Mouse (Mus musculus) naive thymus-derived CD4-positive, alpha-beta T cell, adult 2 months (primary cell): ENCODE data around the gene Cdcp1.

Experiments
- DNase-seq: peaks from one replicate; pipeline ENCODE4 v3.0.0-alpha.2; 2011; ENCODE audit warnings: low read depth

Cdcp1 gene

GRCm38 (mm10) chr9:123215621-123216440 lies at the start of gene Cdcp1:
Gene Cdcp1 (minus strand): TSS chr9:123216038.
- no peak for DNase-seq

GRCm38 (mm10) chr9:123260611-123261021 lies 44.8 kb upstream of the Cdcp1 start, which contains the start of gene Tmem158:
Gene Tmem158 (minus strand): TSS chr9:123260764.
- DNase-seq = peak; percentile 82

- DNase-seq = peak; percentile 59
These were observed 44.2 kb upstream of the Cdcp1 start for GRCm38 (mm10) chr9:123259896-123260610.

- peak; percentile 61 for DNase-seq
These were observed 43.6 kb upstream of the Cdcp1 start for GRCm38 (mm10) chr9:123259461-123259895.

GRCm38 (mm10) chr9:123258796-123259195 lies 43.0 kb upstream of the Cdcp1 start:
- DNase-seq = no peak

GRCm38 (mm10) chr9:123255736-123256135 lies 39.9 kb upstream of the Cdcp1 start:
- DNase-seq = no peak

- DNase-seq = no peak
These were observed 32.2 kb upstream of the Cdcp1 start for GRCm38 (mm10) chr9:123247992-123248391.

- DNase-seq = no peak
These were observed 29.3 kb upstream of the Cdcp1 start for GRCm38 (mm10) chr9:123245146-123245545.

GRCm38 (mm10) chr9:123243988-123244387 lies 28.1 kb upstream of the Cdcp1 start:
- DNase-seq = no peak

- DNase-seq = no peak
These were observed 25.4 kb upstream of the Cdcp1 start for GRCm38 (mm10) chr9:123241191-123241590.

- DNase-seq = no peak
These were observed 24.9 kb upstream of the Cdcp1 start for GRCm38 (mm10) chr9:123240751-123241150.

- DNase-seq = no peak
These were observed 24.4 kb upstream of the Cdcp1 start for GRCm38 (mm10) chr9:123240271-123240670.

- DNase-seq = no peak
These were observed 23.8 kb upstream of the Cdcp1 start for GRCm38 (mm10) chr9:123239651-123240050.

GRCm38 (mm10) chr9:123238256-123239045 lies 22.6 kb upstream of the Cdcp1 start:
- DNase-seq = no peak

GRCm38 (mm10) chr9:123237739-123238138 lies 21.9 kb upstream of the Cdcp1 start:
- DNase-seq = no peak

GRCm38 (mm10) chr9:123235621-123236020 lies 19.8 kb upstream of the Cdcp1 start:
- no peak for DNase-seq

- DNase-seq = no peak
These were observed 14.0 kb upstream of the Cdcp1 start for GRCm38 (mm10) chr9:123229826-123230225.

GRCm38 (mm10) chr9:123228671-123229070 lies 12.8 kb upstream of the Cdcp1 start:
- DNase-seq = no peak

GRCm38 (mm10) chr9:123227106-123227750 lies 11.4 kb upstream of the Cdcp1 start:
- DNase-seq = no peak

GRCm38 (mm10) chr9:123224863-123225431 lies 9.1 kb upstream of the Cdcp1 start:
- DNase-seq = no peak

- no peak for DNase-seq
These were observed 4.0 kb upstream of the Cdcp1 start for GRCm38 (mm10) chr9:123219826-123220225.
